16 mouse cellular contexts compared by ENCODE assay signal in the genomic region with DNA sequence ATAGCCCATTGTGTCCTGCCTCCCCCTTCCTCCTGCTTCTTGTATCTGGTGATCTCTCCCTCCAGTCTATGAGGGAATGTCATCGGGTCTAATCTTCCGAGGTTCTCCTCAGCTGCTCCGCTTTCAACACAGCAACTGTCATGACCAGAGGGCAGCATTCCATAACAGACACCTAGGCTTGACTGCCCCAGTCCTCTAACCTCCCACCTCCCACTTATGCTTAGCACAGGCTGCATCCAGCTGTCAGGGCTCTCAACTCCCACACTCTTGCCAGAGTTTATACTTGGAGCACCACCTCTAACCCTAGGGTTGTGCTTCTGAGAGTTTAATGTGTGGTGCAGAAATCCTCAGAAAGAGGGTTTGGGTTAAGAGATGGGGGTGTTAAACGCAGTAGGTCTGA.
DNase-seq lines count a peak whose midpoint lies in the region; ATAC-seq lines count a peak whose summit lies in the region.
"Had no signal": no experiment of that assay in that cellular context is flagged by ENCODE, and none has a peak within 500 bp of the region (broad histone marks: within the 10 kb centered on the region; RNA-seq: fewer than 3 reads in every experiment).

No protein-coding gene starts in this region.

- no peak overlapping the region for H3K4me3 ChIP-seq in heart, embryonic 11.5 days (ENCODE audit: low read depth, low read length)
- H3K4me3 ChIP-seq in kidney, embryonic 15.5 days (replicated peaks), result no peak overlapping the region
- H3K4me3 ChIP-seq: embryonic facial prominence, embryonic 13.5 days; hindbrain, embryonic 10.5 days; midbrain, embryonic 13.5 days had no signal

- no peaks in the 10 kb centered on the region for H3K27me3 ChIP-seq in heart, embryonic 11.5 days (ENCODE audit: control insufficient read depth, insufficient read depth, low read length)
- no peaks in the 10 kb centered on the region for H3K27me3 ChIP-seq in kidney, embryonic 15.5 days
- H3K27me3 ChIP-seq: embryonic facial prominence, embryonic 13.5 days; midbrain, embryonic 13.5 days had no signal

- H3K27ac ChIP-seq in heart, embryonic 11.5 days (ENCODE audit: low read depth, low read length), result no peak overlapping the region
- 0 out of 2 replicates have a peak overlapping the region, but pooled peaks have one; percentile 18 for H3K27ac ChIP-seq in kidney, embryonic 15.5 days
- H3K27ac ChIP-seq: embryonic facial prominence, embryonic 13.5 days; hindbrain, embryonic 10.5 days; midbrain, embryonic 13.5 days had no signal

- ATAC-seq in heart, embryonic 11.5 days (replicated peaks; ENCODE audit: insufficient number of reproducible peaks, low FRiP score, low TSS enrichment), result no peak; the same call in 1 of the 2 replicates
- ATAC-seq in kidney, embryonic 15.5 days (replicated peaks; ENCODE audit: low FRiP score), result peak; percentile 79
- ATAC-seq: midbrain, embryonic 13.5 days had no signal

- H3K36me3 ChIP-seq in heart, embryonic 11.5 days (ENCODE audit: control insufficient read depth, insufficient read depth, low read length), result no peaks in the 10 kb centered on the region
- H3K36me3 ChIP-seq in kidney, embryonic 15.5 days, result no peaks in the 10 kb centered on the region
- H3K36me3 ChIP-seq: embryonic facial prominence, embryonic 13.5 days; hindbrain, embryonic 10.5 days; midbrain, embryonic 13.5 days had no signal

- H3K9ac ChIP-seq in heart, embryonic 11.5 days (ENCODE audit: low read depth, low read length), result no peak overlapping the region
- no peak overlapping the region for H3K9ac ChIP-seq in kidney, embryonic 15.5 days
- H3K9ac ChIP-seq: embryonic facial prominence, embryonic 13.5 days; midbrain, embryonic 13.5 days had no signal

- H3K9me3 ChIP-seq in heart, embryonic 11.5 days (replicated peaks; ENCODE audit: control insufficient read depth, low read length), result no peaks in the 10 kb centered on the region
- H3K9me3 ChIP-seq in kidney, embryonic 15.5 days (replicated peaks), result no peaks in the 10 kb centered on the region
- H3K9me3 ChIP-seq: embryonic facial prominence, embryonic 13.5 days; hindbrain, embryonic 10.5 days; midbrain, embryonic 13.5 days had no signal

- WGBS in heart, embryonic 11.5 days (ENCODE audit: insufficient replicate concordance), result 48% methylated on average over 4 of the region's 4 CpGs
- 19% methylated on average over 4 of the region's 4 CpGs for WGBS in kidney, embryonic 15.5 days

- H3K4me2 ChIP-seq in heart, embryonic 11.5 days, result no peak overlapping the region
- H3K4me2 ChIP-seq in kidney, embryonic 15.5 days, result no peak overlapping the region
- H3K4me2 ChIP-seq: embryonic facial prominence, embryonic 13.5 days; midbrain, embryonic 13.5 days had no signal

- peak; percentile 16 for DNase-seq in heart, postnatal 4 days
- peak; percentile 55 to 62 for DNase-seq in kidney, postnatal 4 days
- peak; percentile 63 for DNase-seq in lung, postnatal 36 days
- DNase-seq in Muller cell, postnatal 12 days (ENCODE audit: inconsistent ontology term), result no peak
- DNase-seq in liver, result no peak
- DNase-seq in retina, postnatal 1 day, result no peak
- DNase-seq: adrenal gland, postnatal 25 days; B cell, adult 2 months; cerebellum, adult 2 months; gastrocnemius, postnatal 14 days; right cerebral cortex, adult 18-20 months had no signal

- H3K4me1 ChIP-seq in heart, embryonic 11.5 days (ENCODE audit: control insufficient read depth, insufficient read depth, low read length), result peaks cover 3% of the 10 kb centered on the region; the same call in 1 of the 2 replicates
- H3K4me1 ChIP-seq in kidney, embryonic 15.5 days, result peaks cover 9% of the 10 kb centered on the region
- H3K4me1 ChIP-seq: embryonic facial prominence, embryonic 13.5 days; hindbrain, embryonic 10.5 days; midbrain, embryonic 13.5 days had no signal

Comparison
In these comparisons a context has a peak if more than half of its experiments do, and no peak if none do; other contexts are left out.
1. DNase-seq: peak in heart, postnatal 4 days (single experiment), kidney, postnatal 4 days (2 of 2) and lung, postnatal 36 days (single experiment); none in Muller cell, postnatal 12 days (single experiment), liver (single experiment) and retina, postnatal 1 day (single experiment).